Mouse (Mus musculus): ENCODE measurements around the gene Rhbdd1. TPM values are rescaled to one million over a fixed set of nuclear protein-coding genes. Genes with fewer than 3 reads are reported as not detected.

Rhbdd1 gene
- polyA plus RNA-seq, 1 experiment, result 12.8 TPM

- Histone ChIP-seq H3K4me1 (ENCODE audit: control insufficient read depth, insufficient read depth, low read length) (peaks cover 7% of the 10 kb centered on the region; the same call in 1 of the 2 replicates), H3K36me3 (ENCODE audit: control insufficient read depth, insufficient read depth, low read length) (no peaks in the 10 kb centered on the region), H3K27ac (ENCODE audit: insufficient read depth, low read depth, low read length) (no peak overlapping the region), H3K4me3 (ENCODE audit: insufficient read depth, low read depth, low read length) (peak overlapping the region; percentile 49), H3K27me3 (replicated peaks; ENCODE audit: control insufficient read depth, insufficient read depth, low read length) (no peaks in the 10 kb centered on the region)
- no peak for TF ChIP-seq CTCF (conservative IDR thresholded peaks at IDR 0.05; ENCODE audit: insufficient read depth, insufficient read length, low read depth, low read length)
- TF ChIP-seq POLR2A (IDR thresholded peaks at IDR 0.05; ENCODE audit: low read depth, low read length), result no peak
- WGBS, result 87% methylated on average over 16 of the region's 16 CpGs
- no peak for DNase-seq
These were observed 28.4 kb upstream of the Rhbdd1 start for GRCm38 (mm10) chr1:82287776-82288325.

- H3K4me1 ChIP-seq (ENCODE audit: control insufficient read depth, insufficient read depth, low read length), result peaks cover 6% of the 10 kb centered on the region; the same call in 1 of the 2 replicates
- no peak for DNase-seq
- H3K36me3 ChIP-seq (ENCODE audit: control insufficient read depth, insufficient read depth, low read length), result no peaks in the 10 kb centered on the region
- TF ChIP-seq POLR2A (IDR thresholded peaks at IDR 0.05; ENCODE audit: low read depth, low read length) (no peak), CTCF (conservative IDR thresholded peaks at IDR 0.05; ENCODE audit: insufficient read depth, insufficient read length, low read depth, low read length) (0 out of 2 replicates have a peak, but pooled peaks have one; percentile 3)
- no peak overlapping the region for H3K27ac ChIP-seq (ENCODE audit: insufficient read depth, low read depth, low read length)
- 90% methylated on average over 18 of the region's 18 CpGs for WGBS
- H3K4me3 ChIP-seq (ENCODE audit: insufficient read depth, low read depth, low read length), result no peak overlapping the region
- H3K27me3 ChIP-seq (replicated peaks; ENCODE audit: control insufficient read depth, insufficient read depth, low read length), result no peaks in the 10 kb centered on the region
These were observed 27.7 kb upstream of the Rhbdd1 start for GRCm38 (mm10) chr1:82288421-82288990.

DNA sequence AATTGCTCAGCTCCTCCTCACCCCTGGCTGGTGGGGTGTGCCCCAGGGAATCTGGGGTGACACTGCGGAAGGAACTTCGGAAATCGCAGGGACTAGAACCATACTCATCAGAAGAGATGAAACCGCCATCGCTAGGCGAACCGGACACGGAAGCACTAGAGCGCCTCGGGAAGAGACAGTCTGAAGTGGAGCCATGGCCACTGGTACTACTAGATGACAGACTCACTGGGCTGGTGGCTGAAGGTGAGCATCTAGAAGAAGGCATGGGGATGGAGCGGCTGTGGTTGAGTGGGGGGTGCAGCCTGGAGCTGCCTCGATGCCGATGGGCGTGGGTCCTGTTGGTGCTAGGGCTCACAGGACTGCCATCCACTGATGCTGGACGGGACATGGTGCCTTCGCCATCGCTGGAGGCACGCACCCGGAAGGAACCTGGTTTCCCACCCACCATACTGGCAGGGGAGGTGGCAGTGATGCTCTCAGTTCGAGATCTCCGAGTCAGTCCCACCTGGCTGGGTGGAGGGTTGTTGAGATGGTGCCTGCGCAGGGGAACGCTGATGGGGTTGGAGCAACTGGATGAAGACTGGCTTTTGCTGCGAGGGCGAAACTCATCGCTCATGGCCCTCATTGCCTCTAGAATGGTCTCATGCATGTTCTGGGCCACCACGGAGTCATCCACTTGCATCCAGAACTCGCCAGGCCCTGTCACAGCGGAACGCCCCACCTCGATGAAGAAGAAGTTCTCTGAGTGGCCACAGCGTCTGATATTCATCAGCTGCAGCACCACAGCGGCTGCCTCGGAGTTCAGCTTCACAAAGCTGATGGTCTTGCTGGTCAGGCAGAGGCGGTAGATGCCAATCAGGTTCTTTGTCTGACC lies 26.9 kb upstream of the Rhbdd1 start:
- no peak for TF ChIP-seq POLR2A (IDR thresholded peaks at IDR 0.05; ENCODE audit: low read depth, low read length)
- 0 out of 2 replicates have a peak, but pooled peaks have one; percentile 1 for TF ChIP-seq CTCF (conservative IDR thresholded peaks at IDR 0.05; ENCODE audit: insufficient read depth, insufficient read length, low read depth, low read length)
- no peaks in the 10 kb centered on the region for H3K36me3 ChIP-seq (ENCODE audit: control insufficient read depth, insufficient read depth, low read length)
- WGBS, result 73% methylated on average over 35 of the region's 35 CpGs
- H3K27me3 ChIP-seq (replicated peaks; ENCODE audit: control insufficient read depth, insufficient read depth, low read length), result no peaks in the 10 kb centered on the region
- peaks cover 3% of the 10 kb centered on the region; the same call in 1 of the 2 replicates for H3K4me1 ChIP-seq (ENCODE audit: control insufficient read depth, insufficient read depth, low read length)
- peak; percentile 14 for DNase-seq
- H3K27ac ChIP-seq (ENCODE audit: insufficient read depth, low read depth, low read length), result peak overlapping the region; percentile 78
- peak overlapping the region; percentile 64 for H3K4me3 ChIP-seq (ENCODE audit: insufficient read depth, low read depth, low read length)

- WGBS, result 1% methylated on average over 45 of the region's 45 CpGs
- H3K4me3 ChIP-seq (ENCODE audit: insufficient read depth, low read depth, low read length), result peak overlapping the region; percentile 64
- peak; percentile 57 for DNase-seq
- peaks cover 3% of the 10 kb centered on the region; the same call in 1 of the 2 replicates for H3K4me1 ChIP-seq (ENCODE audit: control insufficient read depth, insufficient read depth, low read length)
- H3K27me3 ChIP-seq (replicated peaks; ENCODE audit: control insufficient read depth, insufficient read depth, low read length), result no peaks in the 10 kb centered on the region
- no peaks in the 10 kb centered on the region for H3K36me3 ChIP-seq (ENCODE audit: control insufficient read depth, insufficient read depth, low read length)
- H3K27ac ChIP-seq (ENCODE audit: insufficient read depth, low read depth, low read length), result peak overlapping the region; percentile 78
- TF ChIP-seq CTCF (conservative IDR thresholded peaks at IDR 0.05; ENCODE audit: insufficient read depth, insufficient read length, low read depth, low read length) (0 out of 2 replicates have a peak, but pooled peaks have one; percentile 17), POLR2A (IDR thresholded peaks at IDR 0.05; ENCODE audit: low read depth, low read length) (no peak)
These were observed 26.1 kb upstream of the Rhbdd1 start for GRCm38 (mm10) chr1:82289990-82290681.

GRCm38 (mm10) chr1:82290723-82291150 lies 25.5 kb upstream of the Rhbdd1 start:
- Histone ChIP-seq H3K4me1 (ENCODE audit: control insufficient read depth, insufficient read depth, low read length) (peaks cover 3% of the 10 kb centered on the region; the same call in 1 of the 2 replicates), H3K27ac (ENCODE audit: insufficient read depth, low read depth, low read length) (peak overlapping the region; percentile 78), H3K27me3 (replicated peaks; ENCODE audit: control insufficient read depth, insufficient read depth, low read length) (no peaks in the 10 kb centered on the region), H3K4me3 (ENCODE audit: insufficient read depth, low read depth, low read length) (peak overlapping the region; percentile 64), H3K36me3 (ENCODE audit: control insufficient read depth, insufficient read depth, low read length) (no peaks in the 10 kb centered on the region)
- TF ChIP-seq CTCF (conservative IDR thresholded peaks at IDR 0.05; ENCODE audit: insufficient read depth, insufficient read length, low read depth, low read length) (no peak), POLR2A (IDR thresholded peaks at IDR 0.05; ENCODE audit: low read depth, low read length) (no peak)
- WGBS, result under 1% methylated on average over 30 of the region's 31 CpGs
- peak; percentile 85 for DNase-seq

- Histone ChIP-seq H3K27me3 (replicated peaks; ENCODE audit: control insufficient read depth, insufficient read depth, low read length) (no peaks in the 10 kb centered on the region), H3K4me1 (ENCODE audit: control insufficient read depth, insufficient read depth, low read length) (peaks cover 3% of the 10 kb centered on the region; the same call in 1 of the 2 replicates), H3K27ac (ENCODE audit: insufficient read depth, low read depth, low read length) (peak within 1 kb of the TSS; percentile 84), H3K4me3 (ENCODE audit: insufficient read depth, low read depth, low read length) (peak within 1 kb of the TSS; percentile 64), H3K36me3 (ENCODE audit: control insufficient read depth, insufficient read depth, low read length) (no peaks in the 10 kb centered on the region)
- peak; percentile 90 for DNase-seq
- 1% methylated on average over 55 of the region's 60 CpGs for WGBS
- no peak for TF ChIP-seq POLR2A (IDR thresholded peaks at IDR 0.05; ENCODE audit: low read depth, low read length)
- peak; percentile 34 for TF ChIP-seq CTCF (conservative IDR thresholded peaks at IDR 0.05; ENCODE audit: insufficient read depth, insufficient read length, low read depth, low read length)
These were observed 25.0 kb upstream of the Rhbdd1 start, which contains the start of gene Irs1 for GRCm38 (mm10) chr1:82291151-82291797. Gene Irs1 (minus strand): TSS chr1:82291416.
